Mouse (Mus musculus) hindbrain, postnatal 0 days (tissue): ENCODE measurements around the gene Pou2f3. TPM values are rescaled to one million over a fixed set of nuclear protein-coding genes. Genes with fewer than 3 reads are reported as not detected.

Experiments used
- ATAC-seq: fragments of 200-750 bp; cut with Nextera tagmentation; 2 replicates; pipeline ENCODE4 v1.8.0; 2017; ENCODE audit warnings: mild to moderate bottlenecking, moderate TSS enrichment, moderate library complexity
- DNase-seq: peaks from one replicate; pipeline ENCODE4 v3.0.0-alpha.2; 2015; ENCODE audit warnings: low spot score
- H3K27ac ChIP-seq: fragments of 300-500 bp; sonication (generic); 2 replicates; pipeline ENCODE4 v1.5.1; 2014; ENCODE audit warnings: mild to moderate bottlenecking
- H3K27me3 ChIP-seq: fragments of 300-500 bp; sonication (generic); 2 replicates; pipeline ENCODE4 v1.6.1; 2014; ENCODE audit warnings: low read length, mixed read lengths; ENCODE audit not compliant: insufficient read depth
- H3K36me3 ChIP-seq: fragments of 300-500 bp; sonication (generic); 2 replicates; pipeline ENCODE4 v1.6.1; 2014; ENCODE audit warnings: low read length, mixed read lengths; ENCODE audit not compliant: insufficient read depth
- H3K4me1 ChIP-seq: fragments of 300-500 bp; sonication (generic); 2 replicates; pipeline ENCODE4 v1.6.1; 2014; ENCODE audit warnings: antibody characterized with exemption, low read length, mixed read lengths; ENCODE audit not compliant: insufficient read depth
- H3K4me2 ChIP-seq: fragments of 300-500 bp; sonication (generic); 2 replicates; pipeline ENCODE4 v1.6.1; 2014; ENCODE audit warnings: low read depth, mild to moderate bottlenecking, low read length, moderate library complexity, mixed read lengths
- H3K4me3 ChIP-seq: fragments of 300-500 bp; sonication (generic); 2 replicates; pipeline ENCODE4 v1.5.1; 2014; ENCODE audit warnings: low read length
- H3K9ac ChIP-seq: fragments of 300-500 bp; sonication (generic); replicated peaks from 2 replicates; pipeline ENCODE4 v1.6.1; 2014; ENCODE audit warnings: mild to moderate bottlenecking, low read length, moderate library complexity, mixed read lengths
- H3K9me3 ChIP-seq: fragments of 300-500 bp; sonication (generic); 2 replicates; pipeline ENCODE4 v1.6.1; 2016; ENCODE audit warnings: low read length, mixed read lengths
- CTCF ChIP-seq: IDR thresholded peaks from 2 replicates; pipeline ENCODE4 v1.5.1; 2016; ENCODE audit warnings: antibody characterized with exemption, control low read depth, low read depth
- WGBS: fragments of 180-500 bp; shearing (Covaris S2); extraction: QIAGEN DNeasy Blood & Tissue Kit; methylation state at CpG from one replicate; pipeline ENCODE4 v1.1.7; 2014; 5-methylcytosine and 5-hydroxymethylcytosine counted together
- polyA plus RNA-seq: library from polyadenylated mRNA; unstranded; fragments of >200 nt; fragmentation: Nextera tagmentation; extraction: Ambion mirVana; gene quantifications from 2 replicates; pipeline ENCODE4 v1.2.1, GENCODE M21; 2015
- total RNA-seq: library from RNA; depleted of rRNA; stranded (reverse); fragments of >200 nt; gene quantifications from 2 replicates; pipeline ENCODE4 v1.2.3, GENCODE M21; 2014

The Pou2f3 gene
- total and polyA plus RNA-seq, 2 experiments from 2014 or later, result 0.10 to 0.13 TPM

DNA sequence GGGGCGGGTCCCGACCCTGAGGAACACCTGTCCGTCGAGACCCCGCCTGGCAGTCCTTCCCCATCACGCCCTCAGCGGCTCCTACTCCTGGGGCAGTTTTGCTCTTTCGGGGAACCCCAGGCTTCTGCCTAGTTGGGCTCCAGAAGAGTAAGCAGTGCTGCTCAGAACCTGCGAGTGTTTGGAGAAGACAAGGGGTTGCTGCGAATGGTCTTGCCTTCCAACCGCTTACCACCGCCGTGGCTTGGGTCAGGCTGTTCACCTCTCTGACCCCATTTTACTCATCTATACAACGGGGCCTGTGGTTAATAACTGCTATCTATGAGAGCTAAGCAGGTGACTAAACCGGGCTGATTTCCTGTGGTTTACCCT, 4.2 kb downstream of the Pou2f3 start:
- Histone ChIP-seq H3K9me3 (no peaks in the 10 kb centered on the region), H3K4me3 (peak overlapping the region; percentile 29), H3K27ac (no peak overlapping the region), H3K9ac (no peak overlapping the region), H3K4me2 (peak overlapping the region; percentile 52), H3K27me3 (peaks cover 21% of the 10 kb centered on the region), H3K36me3 (no peaks in the 10 kb centered on the region), H3K4me1 (peaks cover 7% of the 10 kb centered on the region; the same call in 1 of the 2 replicates)
- ATAC-seq (no peak), DNase-seq (no peak)
- TF ChIP-seq CTCF, result no peak
- 3% methylated on average over 14 of the region's 15 CpGs for WGBS

DNA sequence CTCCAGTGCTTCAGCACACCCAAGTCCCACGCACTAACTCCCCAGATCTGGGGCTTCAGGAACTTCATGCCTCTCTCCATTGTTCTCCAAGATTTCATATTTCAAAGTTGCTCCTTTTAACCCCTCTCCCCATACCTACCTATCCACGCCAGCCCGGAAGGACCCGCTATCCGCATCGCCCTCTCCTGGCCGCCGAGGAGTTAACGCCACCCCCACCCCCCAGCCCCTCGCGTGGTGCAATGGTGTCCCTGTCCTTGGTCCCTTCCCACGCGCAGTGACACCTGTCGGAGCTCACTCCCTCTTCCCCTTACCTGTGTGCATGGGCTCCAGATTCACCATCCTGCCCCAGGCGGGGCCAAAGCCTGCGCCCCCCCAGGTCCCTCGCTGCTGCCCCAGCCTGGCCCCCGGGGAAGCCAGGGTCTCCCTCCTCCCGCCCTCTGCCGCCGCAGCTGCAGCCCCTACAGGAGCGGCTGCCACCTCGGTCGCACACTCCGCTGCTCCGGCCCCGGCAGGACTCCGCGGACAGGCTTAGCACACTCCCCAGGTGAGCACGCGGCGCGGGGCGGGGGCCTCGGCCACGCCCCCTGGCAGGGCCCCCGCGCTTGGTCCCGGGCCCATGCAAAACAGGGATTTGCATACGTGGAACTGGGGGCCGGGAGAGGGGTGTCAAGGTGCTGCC, 4.7 kb downstream of the Pou2f3 start:
- H3K4me1 ChIP-seq, result peaks cover 7% of the 10 kb centered on the region; the same call in 1 of the 2 replicates
- H3K27ac ChIP-seq, result no peak overlapping the region
- ATAC-seq (peak; percentile 35; the same call in 1 of the 2 replicates), DNase-seq (no peak)
- H3K36me3 ChIP-seq, result no peaks in the 10 kb centered on the region
- peak overlapping the region; percentile 52 for H3K4me2 ChIP-seq
- H3K27me3 ChIP-seq, result peaks cover 21% of the 10 kb centered on the region
- H3K9ac ChIP-seq, result no peak overlapping the region
- 2% methylated on average over 41 of the region's 41 CpGs for WGBS
- peak overlapping the region; percentile 29 for H3K4me3 ChIP-seq
- peak; percentile 48 for TF ChIP-seq CTCF
- H3K9me3 ChIP-seq, result no peaks in the 10 kb centered on the region

DNA sequence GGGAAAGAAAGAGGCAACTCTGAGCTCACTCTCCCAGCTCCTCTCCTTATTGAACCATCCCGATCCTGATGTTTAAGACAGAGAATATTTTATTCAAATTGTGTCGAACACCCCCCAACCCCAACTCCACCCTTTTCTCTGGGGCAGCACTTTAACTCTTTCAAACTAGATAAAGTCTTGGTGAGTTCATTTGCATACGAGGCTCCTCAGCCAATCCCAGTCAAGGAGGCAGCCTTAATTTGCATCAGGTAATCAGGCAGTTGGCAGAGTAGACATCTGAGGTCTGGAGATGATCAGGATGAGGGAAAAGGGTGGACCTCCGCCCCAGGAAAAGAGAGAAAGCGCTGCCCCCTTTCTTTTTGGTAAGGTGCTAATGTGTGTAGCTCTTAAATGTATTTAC, 10.0 kb downstream of the Pou2f3 start:
- H3K4me2 ChIP-seq, result no peak overlapping the region
- TF ChIP-seq CTCF, result no peak
- ATAC-seq (no peak), DNase-seq (no peak)
- H3K9me3 ChIP-seq, result no peaks in the 10 kb centered on the region
- H3K4me3 ChIP-seq, result no peak overlapping the region
- no peaks in the 10 kb centered on the region for H3K4me1 ChIP-seq
- H3K9ac ChIP-seq, result no peak overlapping the region
- H3K27ac ChIP-seq, result no peak overlapping the region
- peaks cover 13% of the 10 kb centered on the region for H3K27me3 ChIP-seq
- H3K36me3 ChIP-seq, result no peaks in the 10 kb centered on the region
- WGBS, result 14% methylated on average over 5 of the region's 5 CpGs

DNA sequence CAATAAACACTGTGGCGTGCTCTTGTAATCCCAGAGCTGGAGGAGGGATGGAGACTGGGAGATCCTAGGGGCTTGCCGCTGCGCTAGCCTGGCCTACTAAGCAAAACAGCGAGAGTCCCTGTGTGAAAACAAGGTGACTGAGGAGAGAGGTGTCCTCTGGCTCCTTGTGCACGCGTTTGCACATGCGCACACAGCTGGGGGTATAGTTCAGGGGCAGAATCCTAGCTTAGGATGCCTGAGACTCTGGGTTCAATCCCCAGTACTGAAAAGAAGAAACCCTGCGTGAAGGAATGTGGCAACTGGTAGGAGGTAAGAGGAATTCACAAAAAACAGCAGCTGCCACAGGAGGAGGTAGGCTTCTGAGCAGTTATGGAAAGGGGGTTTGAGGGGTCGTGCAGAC, 16.2 kb downstream of the Pou2f3 start:
- H3K36me3 ChIP-seq, result no peaks in the 10 kb centered on the region
- no peaks in the 10 kb centered on the region for H3K4me1 ChIP-seq
- H3K27me3 ChIP-seq, result no peaks in the 10 kb centered on the region
- WGBS, result 19% methylated on average over 9 of the region's 9 CpGs
- no peak for TF ChIP-seq CTCF
- H3K4me3 ChIP-seq, result no peak overlapping the region
- ATAC-seq (no peak), DNase-seq (no peak)
- H3K9me3 ChIP-seq, result no peaks in the 10 kb centered on the region
- H3K9ac ChIP-seq, result no peak overlapping the region
- H3K27ac ChIP-seq, result no peak overlapping the region
- no peak overlapping the region for H3K4me2 ChIP-seq

DNA sequence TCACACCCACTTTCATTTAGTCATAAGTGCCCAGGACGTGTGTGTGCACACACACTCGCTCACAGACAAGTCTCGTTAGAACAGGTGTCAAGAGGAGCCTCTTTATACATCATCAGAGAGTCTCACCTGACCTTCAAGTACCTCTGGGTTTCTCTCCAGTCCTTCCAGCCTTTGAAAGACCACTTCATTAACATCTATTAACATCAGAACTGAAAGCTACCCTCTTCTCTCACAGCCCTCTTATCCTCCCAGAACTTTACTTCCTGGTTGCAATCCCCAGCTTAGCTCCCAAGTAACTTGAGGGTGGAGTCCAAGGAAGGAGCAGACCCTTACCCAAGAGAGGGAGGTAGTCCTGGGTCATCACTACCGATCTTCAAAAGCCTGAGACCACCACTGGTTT, 18.6 kb downstream of the Pou2f3 start:
- DNase-seq (no peak), ATAC-seq (no peak)
- no peak overlapping the region for H3K27ac ChIP-seq
- H3K9me3 ChIP-seq, result no peaks in the 10 kb centered on the region
- no peak overlapping the region for H3K4me3 ChIP-seq
- WGBS, result 55% methylated on average over 4 of the region's 4 CpGs
- no peak overlapping the region for H3K9ac ChIP-seq
- no peaks in the 10 kb centered on the region for H3K4me1 ChIP-seq
- no peak overlapping the region for H3K4me2 ChIP-seq
- no peak for TF ChIP-seq CTCF
- H3K27me3 ChIP-seq, result no peaks in the 10 kb centered on the region
- H3K36me3 ChIP-seq, result no peaks in the 10 kb centered on the region

DNA sequence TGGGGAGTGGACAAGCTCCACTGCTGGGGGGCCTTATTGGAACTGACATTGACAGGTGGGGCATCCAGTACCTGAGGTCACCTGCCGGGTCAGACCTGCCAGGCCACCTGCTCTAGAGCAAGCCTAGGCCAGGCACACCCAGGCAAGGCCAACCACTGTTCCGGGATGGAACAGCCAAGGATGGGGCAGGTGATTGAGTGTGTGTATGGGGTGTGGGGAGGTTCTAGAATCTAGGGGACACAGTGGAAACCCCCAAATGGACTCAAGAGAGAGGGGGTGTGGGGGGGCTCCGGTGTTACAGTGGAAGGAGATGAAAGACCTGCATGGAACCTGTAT, 21.2 kb downstream of the Pou2f3 start:
- no peak for ATAC-seq
- Histone ChIP-seq H3K9ac (no peak overlapping the region), H3K9me3 (no peaks in the 10 kb centered on the region), H3K4me2 (no peak overlapping the region), H3K4me3 (no peak overlapping the region), H3K27ac (no peak overlapping the region), H3K36me3 (no peaks in the 10 kb centered on the region), H3K27me3 (no peaks in the 10 kb centered on the region), H3K4me1 (no peaks in the 10 kb centered on the region)
- no peak for TF ChIP-seq CTCF
- WGBS, result 58% methylated on average over 3 of the region's 3 CpGs
- no peak for DNase-seq

DNA sequence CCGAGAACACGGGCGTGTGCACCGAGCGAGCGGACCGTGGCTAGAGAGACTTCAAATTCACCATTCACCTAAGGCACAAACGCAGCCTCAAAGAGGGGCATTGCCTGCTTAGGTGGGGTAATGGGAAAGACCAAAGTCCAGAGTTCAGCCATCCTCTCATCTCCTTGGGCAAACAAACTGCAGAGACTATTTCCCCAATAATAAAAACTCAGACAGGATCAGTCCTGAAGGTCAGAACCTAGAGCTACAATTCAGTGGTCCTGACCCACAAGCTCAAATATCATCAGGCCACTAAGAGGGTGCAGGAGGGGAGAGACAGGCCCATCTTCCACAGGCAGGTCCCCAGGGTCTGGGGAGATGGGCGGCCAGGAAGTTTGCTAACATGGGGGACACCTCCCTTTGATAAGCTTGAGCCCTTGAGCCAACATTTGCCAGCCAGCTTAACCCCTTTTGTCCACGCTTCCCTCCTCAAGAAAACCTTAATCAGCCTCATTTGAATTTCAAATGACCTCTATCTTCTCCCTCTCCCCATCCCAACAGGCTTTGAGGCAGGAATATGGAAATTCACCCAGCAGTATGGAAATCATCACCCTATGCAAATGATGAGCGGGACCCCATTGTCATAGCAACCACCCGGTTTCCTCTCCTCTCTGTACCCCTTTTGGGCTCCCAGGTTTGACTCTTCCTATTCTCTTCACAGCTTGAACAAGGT, 21.7 kb downstream of the Pou2f3 start:
- H3K9me3 ChIP-seq, result no peaks in the 10 kb centered on the region
- no peak for TF ChIP-seq CTCF
- H3K9ac ChIP-seq, result no peak overlapping the region
- H3K4me2 ChIP-seq, result no peak overlapping the region
- 63% methylated on average over 12 of the region's 12 CpGs for WGBS
- DNase-seq, result no peak
- H3K4me3 ChIP-seq, result no peak overlapping the region
- no peak for ATAC-seq
- no peaks in the 10 kb centered on the region for H3K4me1 ChIP-seq
- no peaks in the 10 kb centered on the region for H3K36me3 ChIP-seq
- no peaks in the 10 kb centered on the region for H3K27me3 ChIP-seq
- no peak overlapping the region for H3K27ac ChIP-seq
